Mouse (Mus musculus) brain, embryonic 14.5 days (tissue): Measurements from ENCODE around the gene Vps37d.

Source experiments
- CTCF ChIP-seq: fragments of 200-500 bp; IDR thresholded peaks from 2 replicates; pipeline ENCODE4 v1.5.1; 2012; ENCODE audit warnings: inconsistent platforms, mild to moderate bottlenecking, moderate library complexity, borderline replicate concordance; ENCODE audit not compliant: insufficient read depth, insufficient read length; ENCODE audit errors: extremely low read depth
- POLR2A ChIP-seq: fragments of 200-500 bp; IDR thresholded peaks from 2 replicates; pipeline ENCODE4 v1.6.1; 2012; ENCODE audit warnings: mild to moderate bottlenecking, inconsistent platforms, borderline replicate concordance; ENCODE audit not compliant: poor library complexity, insufficient read depth, insufficient read length, severe bottlenecking; ENCODE audit errors: extremely low read depth

DNA sequence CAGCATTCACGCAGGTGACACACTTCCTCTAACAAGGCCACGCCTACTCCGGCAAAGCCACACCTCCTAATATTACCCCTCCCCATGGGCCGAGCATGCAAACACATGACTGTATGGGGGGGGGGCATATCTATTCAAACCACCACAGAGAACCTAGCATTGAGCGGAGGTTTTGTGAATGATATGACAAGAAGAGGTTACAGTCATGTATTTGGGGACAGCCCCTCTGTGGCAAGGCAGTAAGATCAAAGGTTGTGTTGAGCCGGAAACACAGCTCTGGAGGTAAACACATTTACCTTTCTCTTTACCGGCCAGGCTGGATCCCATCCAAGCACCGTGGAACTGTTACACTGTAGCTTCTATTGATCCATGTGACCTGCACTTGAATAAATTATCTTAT lies 37.2 kb upstream of the Vps37d start:
- TF ChIP-seq CTCF (no peak), POLR2A (no peak)
